Mouse (Mus musculus): ENCODE measurements around the gene Kbtbd8. TPM values are rescaled to one million over a fixed set of nuclear protein-coding genes. Genes with fewer than 3 reads are reported as not detected.

Kbtbd8 gene
- polyA plus RNA-seq (2012; rRNA removed; ENCODE audit: low replicate concordance): 0.17 and 0.28 TPM in 2 replicates

GRCm38 (mm10) chr6:95116946-95117345 is at the start of gene Kbtbd8:
Kbtbd8 (plus strand) TSS chr6:95117240.

Other genes starting within 250 kb of the Kbtbd8 start
- gene Gm10234, start 204.9 kb downstream of the Kbtbd8 start, polyA plus RNA-seq (2012; rRNA removed; ENCODE audit: low replicate concordance): not detected in 2 replicates

All from subcutaneous adipose tissue, adult 2 months (tissue).